Mouse (Mus musculus) cortical plate, adult 2 months (tissue): Measurements from ENCODE around the gene Ap4m1.

Experiments used
- CTCF ChIP-seq: fragments of 200-500 bp; IDR thresholded peaks from 2 replicates; pipeline ENCODE4 v1.5.1; 2011; ENCODE audit warnings: mild to moderate bottlenecking, control low read depth, low read length; ENCODE audit not compliant: insufficient read depth; ENCODE audit errors: extremely low read depth
- POLR2A ChIP-seq: fragments of 200-500 bp; IDR thresholded peaks from 2 replicates; pipeline ENCODE4 v1.6.1; 2011; ENCODE audit warnings: mild to moderate bottlenecking, low read length, control low read depth; ENCODE audit not compliant: insufficient read depth; ENCODE audit errors: extremely low read depth

DNA sequence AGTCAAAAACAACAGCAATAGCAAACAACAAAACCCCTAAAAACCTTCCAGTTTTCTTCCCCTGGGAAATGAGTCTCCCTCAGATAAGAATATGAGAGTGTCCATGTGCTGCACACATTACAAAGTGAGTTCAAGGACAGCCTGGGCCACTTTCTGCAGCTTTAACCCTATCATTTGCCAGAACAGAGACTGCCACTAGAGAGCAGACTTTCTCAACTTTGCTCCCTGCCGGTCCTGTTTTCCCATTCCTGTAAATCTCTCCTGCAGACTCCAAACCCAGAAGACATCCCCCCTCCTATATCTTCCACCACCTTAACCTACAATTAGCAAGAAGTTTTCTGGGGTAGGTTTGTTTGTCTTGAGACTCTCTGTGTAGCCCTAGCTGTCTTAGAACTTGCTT, 27.8 kb downstream of the Ap4m1 start:
- TF ChIP-seq CTCF (peak; percentile 46), POLR2A (no peak)
